Mouse (Mus musculus) layer of hippocampus, adult 2 months (tissue): ENCODE data around the gene Abhd17a. TPM values are rescaled to one million over a fixed set of nuclear protein-coding genes. Genes with fewer than 3 reads are reported as not detected.

Experiments used
- DNase-seq, 2 experiments: peaks; one replicate each; pipeline ENCODE4 v3.0.0; 2022; ENCODE audit warnings: low spot score in 2 of 2
- H3K27ac ChIP-seq: fragments of 200-600 bp; 2 replicates; pipeline ENCODE4 v1.8.1; 2022
- H3K4me3 ChIP-seq: fragments of 200-600 bp; 2 replicates; pipeline ENCODE4 v1.8.1; 2022; ENCODE audit warnings: mild to moderate bottlenecking
- CTCF ChIP-seq: fragments of 200-600 bp; conservative IDR thresholded peaks from 2 replicates; pipeline ENCODE4 v1.8.1; 2022; ENCODE audit warnings: antibody characterized with exemption, mild to moderate bottlenecking, moderate library complexity
- total RNA-seq, 2 experiments: library from RNA; stranded (reverse); gene quantifications; 2 replicates each; pipeline ENCODE4 v1.2.3; 2021

Gene Abhd17a
- total RNA-seq, 2 experiments from 2014 or later = 158 to 166 TPM

GRCm38 (mm10) chr10:80604988-80605387, 14.8 kb upstream of the Abhd17a start:
- TF ChIP-seq CTCF = no peak
- DNase-seq = no peak

GRCm38 (mm10) chr10:80604001-80604509, 13.9 kb upstream of the Abhd17a start:
- no peak for TF ChIP-seq CTCF
- H3K27ac ChIP-seq = peak overlapping the region; percentile 93
- peak overlapping the region; percentile 84 for H3K4me3 ChIP-seq
- DNase-seq = peak in 1 of 2 experiments; percentile 39

More at GRCm38 (mm10) chr10:80604988-80605387, 14.8 kb upstream of the Abhd17a start:
- Histone ChIP-seq H3K27ac (no peak overlapping the region), H3K4me3 (no peak overlapping the region)

GRCm38 (mm10) chr10:80603364-80603763, 13.2 kb upstream of the Abhd17a start:
- TF ChIP-seq CTCF = no peak
- H3K27ac ChIP-seq = peak overlapping the region; percentile 93
- no peak for DNase-seq
- peak overlapping the region; percentile 84 for H3K4me3 ChIP-seq

- no peak for TF ChIP-seq CTCF
Measured at GRCm38 (mm10) chr10:80602698-80603325, 12.7 kb upstream of the Abhd17a start, which contains the start of the genes Scamp4 and Adat3. Gene Scamp4 (plus strand): TSS chr10:80602872. Gene Adat3 (plus strand): TSS chr10:80602880.

GRCm38 (mm10) chr10:80596318-80596717, 6.2 kb upstream of the Abhd17a start:
- H3K27ac ChIP-seq = no peak overlapping the region
- TF ChIP-seq CTCF = no peak
- DNase-seq = no peak
- no peak overlapping the region for H3K4me3 ChIP-seq

More at GRCm38 (mm10) chr10:80602698-80603325, 12.7 kb upstream of the Abhd17a start, which contains the start of the genes Scamp4 and Adat3:
- Histone ChIP-seq H3K27ac (peak within 1 kb of the TSS; percentile 93), H3K4me3 (peak within 1 kb of the TSS; percentile 84)
- peak; percentile 92 to 95 for DNase-seq

- DNase-seq = no peak
- H3K27ac ChIP-seq = peak overlapping the region; percentile 81
Measured at GRCm38 (mm10) chr10:80589127-80589878, 838 bp downstream of the Abhd17a start.

GRCm38 (mm10) chr10:80587305-80587657, 2.9 kb downstream of the Abhd17a start:
- H3K4me3 ChIP-seq = peak overlapping the region; percentile 31; the same call in 1 of the 2 replicates
- DNase-seq = no peak
- TF ChIP-seq CTCF = no peak
- peak overlapping the region; percentile 81 for H3K27ac ChIP-seq

More at GRCm38 (mm10) chr10:80589127-80589878, 838 bp downstream of the Abhd17a start:
- H3K4me3 ChIP-seq = peak overlapping the region; percentile 77
- no peak for TF ChIP-seq CTCF

GRCm38 (mm10) chr10:80586407-80587304, 3.5 kb downstream of the Abhd17a start:
- DNase-seq = no peak
- Histone ChIP-seq H3K27ac (peak overlapping the region; percentile 81), H3K4me3 (peak overlapping the region; percentile 31)
- no peak for TF ChIP-seq CTCF

- TF ChIP-seq CTCF = no peak
- no peak for DNase-seq
Measured at GRCm38 (mm10) chr10:80585581-80585980, 4.6 kb downstream of the Abhd17a start.

GRCm38 (mm10) chr10:80584642-80585552, 5.2 kb downstream of the Abhd17a start:
- Histone ChIP-seq H3K4me3 (no peak overlapping the region; the same call in 1 of the 2 replicates), H3K27ac (peak overlapping the region; percentile 81; the same call in 1 of the 2 replicates)
- TF ChIP-seq CTCF = no peak
- DNase-seq = no peak

More at GRCm38 (mm10) chr10:80585581-80585980, 4.6 kb downstream of the Abhd17a start:
- peak overlapping the region; percentile 81; the same call in 1 of the 2 replicates for H3K27ac ChIP-seq
- H3K4me3 ChIP-seq = no peak overlapping the region; the same call in 1 of the 2 replicates

GRCm38 (mm10) chr10:80584045-80584488, 6.1 kb downstream of the Abhd17a start:
- Histone ChIP-seq H3K4me3 (no peak overlapping the region), H3K27ac (peak overlapping the region; percentile 81)
- DNase-seq = no peak
- TF ChIP-seq CTCF = no peak
